Mouse (Mus musculus) small intestine, adult 2 months (tissue): ENCODE measurements around the gene Npsr1.

Source experiments
- CTCF ChIP-seq: fragments of 200-500 bp; IDR thresholded peaks from 2 replicates; pipeline ENCODE4 v1.5.1; 2012; ENCODE audit warnings: low read depth, mild to moderate bottlenecking, control low read depth, inconsistent platforms, low read length, moderate library complexity, mixed read lengths; ENCODE audit not compliant: insufficient replicate concordance, insufficient read length; ENCODE audit errors: extremely low read depth
- POLR2A ChIP-seq: fragments of 200-500 bp; IDR thresholded peaks from 2 replicates; pipeline ENCODE4 v1.6.1; 2012; ENCODE audit warnings: low read depth, mild to moderate bottlenecking, control low read depth, inconsistent platforms, low read length, moderate library complexity

- TF ChIP-seq POLR2A (no peak), CTCF (no peak)
Observed at GRCm38 (mm10) chr9:24198254-24198653, 100.5 kb downstream of the Npsr1 start.
